Mouse (Mus musculus): Measurements from ENCODE around the gene Sbk3. TPM values are rescaled to one million over a fixed set of nuclear protein-coding genes. Genes with fewer than 3 reads are reported as not detected.
A peak's percentile ranks its signal among the peaks of the same experiment; 100 is the strongest.
"Not testable (repeated sequence)": the region's sequence is repeated elsewhere in the genome, so short reads cannot be mapped to it uniquely, and the experiment has no call there.

Gene Sbk3
- not detected in 2 replicates for total RNA-seq (2012; rRNA removed)

DNA sequence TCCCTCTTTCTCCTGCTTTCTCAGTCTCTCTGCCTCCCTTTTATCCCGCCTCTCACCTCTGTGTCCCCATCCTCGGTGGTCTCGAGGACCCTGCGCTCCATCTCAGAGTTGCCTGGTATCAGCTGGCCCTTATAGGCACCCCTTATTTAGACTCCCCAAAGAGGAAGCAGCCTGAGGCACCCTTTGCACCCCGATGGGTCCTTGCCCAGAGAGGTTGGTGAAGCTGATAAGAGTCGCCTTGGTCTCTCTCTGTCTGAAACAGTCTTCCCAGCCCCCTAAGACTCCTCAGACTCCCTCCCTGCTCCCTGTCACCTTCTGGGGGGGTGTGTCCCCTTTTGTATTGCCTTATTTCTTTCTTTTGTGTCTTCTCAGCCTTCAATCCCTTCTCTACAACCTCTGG is at the start of gene Sbk3:
Gene Sbk3, minus strand, starts transcription at position 101 of the 400 bp plus-strand sequence.
- Histone ChIP-seq H3K9me3 (ENCODE audit: control insufficient read depth, insufficient read depth, low read depth, low read length) (no peaks in the 10 kb centered on the region), H3K36me3 (ENCODE audit: control insufficient read depth, insufficient read depth, low read length, poor library complexity, severe bottlenecking) (no peaks in the 10 kb centered on the region), H3K9ac (ENCODE audit: insufficient read depth, low read depth, low read length, poor library complexity, severe bottlenecking) (no peak within 1 kb of the TSS), H3K4me3 (ENCODE audit: insufficient read depth in 1 of 2, low read depth in 1 of 2, low read length in 2 of 2, poor library complexity in 1 of 2, severe bottlenecking in 1 of 2) (no peak within 1 kb of the TSS), H3K27ac (ENCODE audit: insufficient read depth, low read depth, low read length, poor library complexity, severe bottlenecking) (no peak within 1 kb of the TSS), H3K4me1 (ENCODE audit: control insufficient read depth in 2 of 2, insufficient read depth in 2 of 2, low read length in 2 of 2, poor library complexity in 1 of 2) (no peaks in the 10 kb centered on the region)
- TF ChIP-seq MAFK (IDR thresholded peaks at IDR 0.05; ENCODE audit: insufficient read depth, low read depth, low read length) (no peak), ZNF384 (IDR thresholded peaks at IDR 0.05; ENCODE audit: low read depth, low read length) (no peak), CHD2 (IDR thresholded peaks at IDR 0.05; ENCODE audit: low read depth, low read length) (no peak), ZC3H11A (IDR thresholded peaks at IDR 0.05; ENCODE audit: borderline replicate concordance, low read depth, low read length) (no peak), HCFC1 (IDR thresholded peaks at IDR 0.05; ENCODE audit: borderline replicate concordance, insufficient read depth, low read length) (no peak)
- in situ Hi-C loops (cut with MboI; ENCODE audit: low sequenced_read_pairs in 2 of 2, unreplicated experiment in 2 of 2): no loop called here
- no peak for DNase-seq (ENCODE audit: low read depth, low spot score)

DNA sequence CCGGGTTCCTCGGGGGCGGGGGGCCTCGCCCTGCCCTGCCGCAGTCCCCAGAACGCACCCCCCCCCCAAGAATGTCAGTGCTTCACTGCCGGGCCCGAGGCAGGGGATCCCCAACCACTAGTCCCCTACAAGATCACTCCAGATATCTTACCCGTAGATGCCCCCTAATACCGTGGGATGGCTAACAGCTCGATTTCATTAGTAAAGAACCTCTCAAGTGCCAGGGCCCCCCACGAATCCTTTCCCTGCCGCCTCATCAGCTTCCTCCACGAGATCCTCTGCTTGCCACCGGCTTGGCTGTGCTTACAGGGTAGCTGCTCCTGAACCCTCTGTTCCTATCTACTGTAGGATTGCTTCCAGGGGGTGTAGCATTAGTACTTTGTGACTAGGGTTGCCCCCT is 49.7 kb upstream of the Sbk3 start:
- Histone ChIP-seq H3K36me3 (ENCODE audit: control insufficient read depth, insufficient read depth, low read length, poor library complexity, severe bottlenecking) (peaks cover 16% of the 10 kb centered on the region; the same call in 1 of the 2 replicates), H3K9ac (ENCODE audit: insufficient read depth, low read depth, low read length, poor library complexity, severe bottlenecking) (peak overlapping the region; percentile 95), H3K4me1 (ENCODE audit: control insufficient read depth in 2 of 2, insufficient read depth in 2 of 2, low read length in 2 of 2, poor library complexity in 1 of 2) (peaks cover 4 to 16% of the 10 kb centered on the region in 2 experiments; a peak in 3 of 4 replicates), H3K27ac (ENCODE audit: insufficient read depth, low read depth, low read length, poor library complexity, severe bottlenecking) (peak overlapping the region; percentile 94), H3K4me3 (ENCODE audit: insufficient read depth in 1 of 2, low read depth in 1 of 2, low read length in 2 of 2, poor library complexity in 1 of 2, severe bottlenecking in 1 of 2) (peak overlapping the region; percentile 59 to 97), H3K9me3 (ENCODE audit: control insufficient read depth, insufficient read depth, low read depth, low read length) (no peaks in the 10 kb centered on the region)
- in situ Hi-C loops (cut with MboI; ENCODE audit: low sequenced_read_pairs in 2 of 2, unreplicated experiment in 2 of 2): no loop called here
- DNase-seq (ENCODE audit: low read depth, low spot score): no peak
- TF ChIP-seq ZNF384 (IDR thresholded peaks at IDR 0.05; ENCODE audit: low read depth, low read length) (no peak), HCFC1 (IDR thresholded peaks at IDR 0.05; ENCODE audit: borderline replicate concordance, insufficient read depth, low read length) (no peak), MAFK (IDR thresholded peaks at IDR 0.05; ENCODE audit: insufficient read depth, low read depth, low read length) (no peak), CHD2 (IDR thresholded peaks at IDR 0.05; ENCODE audit: low read depth, low read length) (no peak), ZC3H11A (IDR thresholded peaks at IDR 0.05; ENCODE audit: borderline replicate concordance, low read depth, low read length) (no peak)

DNA sequence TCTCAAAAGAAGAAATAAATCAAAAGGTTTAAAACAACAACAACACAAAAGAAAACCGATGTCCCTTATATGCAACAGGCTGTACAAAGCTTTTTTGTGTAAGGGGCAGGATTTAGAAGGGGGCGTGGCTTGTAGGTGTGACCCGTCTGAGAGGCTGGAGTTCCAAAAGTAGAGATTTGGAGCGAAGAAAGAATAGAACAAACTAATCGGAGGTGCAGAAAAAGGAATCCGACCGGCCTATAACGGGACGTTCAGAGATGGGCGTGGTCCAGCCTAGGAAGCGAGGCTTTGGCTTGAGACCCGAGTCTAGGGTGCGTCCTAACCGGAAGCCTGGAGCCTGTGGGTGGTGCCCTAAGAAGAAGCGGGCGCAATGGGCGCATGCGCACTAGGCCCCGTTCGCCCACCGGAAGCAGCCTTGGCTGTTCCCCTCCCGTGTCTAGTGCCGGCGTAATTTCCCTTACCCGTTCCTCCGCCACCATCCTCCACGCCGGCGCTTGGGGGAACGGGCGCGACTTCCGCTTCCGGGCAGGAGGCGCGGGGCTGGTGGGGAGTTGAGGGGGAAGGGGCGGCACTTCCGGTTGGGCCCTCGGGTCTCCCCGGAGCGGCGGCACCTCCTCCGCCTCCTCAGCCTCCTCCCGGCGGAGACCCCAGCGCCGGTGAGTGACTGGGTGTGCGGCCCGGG is 49.2 kb upstream of the Sbk3 start, which contains the start of the genes Zfp865 and Ccdc106:
Gene Zfp865, plus strand, starts transcription at position 377 of the 682 bp plus-strand sequence.
Gene Ccdc106, plus strand, starts transcription at position 554 of the 682 bp plus-strand sequence.
- H3K9me3 ChIP-seq (ENCODE audit: control insufficient read depth, insufficient read depth, low read depth, low read length): no peaks in the 10 kb centered on the region
- TF ChIP-seq ZC3H11A (IDR thresholded peaks at IDR 0.05; ENCODE audit: borderline replicate concordance, low read depth, low read length) (no peak), HCFC1 (IDR thresholded peaks at IDR 0.05; ENCODE audit: borderline replicate concordance, insufficient read depth, low read length) (0 out of 2 replicates have a peak, but pooled peaks have one; percentile 65)
- H3K4me1 ChIP-seq (ENCODE audit: control insufficient read depth in 2 of 2, insufficient read depth in 2 of 2, low read length in 2 of 2, poor library complexity in 1 of 2): peaks cover 4 to 16% of the 10 kb centered on the region in 2 experiments; a peak in 3 of 4 replicates
- H3K9ac ChIP-seq (ENCODE audit: insufficient read depth, low read depth, low read length, poor library complexity, severe bottlenecking): peak within 1 kb of the TSS; percentile 95
- DNase-seq (ENCODE audit: low read depth, low spot score): peak; percentile 98
- in situ Hi-C loops (cut with MboI; ENCODE audit: low sequenced_read_pairs in 2 of 2, unreplicated experiment in 2 of 2): no loop called here
- H3K4me3 ChIP-seq (ENCODE audit: insufficient read depth in 1 of 2, low read depth in 1 of 2, low read length in 2 of 2, poor library complexity in 1 of 2, severe bottlenecking in 1 of 2): peak within 1 kb of the TSS; percentile 59 to 97
- peak within 1 kb of the TSS; percentile 94 for H3K27ac ChIP-seq (ENCODE audit: insufficient read depth, low read depth, low read length, poor library complexity, severe bottlenecking)
- H3K36me3 ChIP-seq (ENCODE audit: control insufficient read depth, insufficient read depth, low read length, poor library complexity, severe bottlenecking): peaks cover 16% of the 10 kb centered on the region; the same call in 1 of the 2 replicates

DNA sequence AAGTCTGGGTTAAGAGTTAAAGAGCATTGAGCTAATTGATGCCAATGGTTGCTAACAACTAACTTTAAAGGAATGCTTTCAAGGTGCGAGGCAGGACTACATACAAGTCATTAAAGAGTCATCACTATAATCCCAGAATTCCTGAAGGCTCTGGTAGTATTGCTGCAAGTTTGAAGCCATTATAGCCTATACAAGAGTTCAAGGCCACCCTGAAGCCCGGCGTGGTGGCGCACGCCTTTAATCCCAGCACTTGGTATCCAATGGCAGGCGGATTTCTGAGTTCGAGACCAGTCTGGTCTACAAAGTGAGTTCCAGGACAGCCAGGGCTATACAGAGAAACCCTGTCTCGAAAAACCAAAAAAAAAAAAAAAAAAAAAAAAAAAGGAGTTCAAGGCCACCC is 48.6 kb upstream of the Sbk3 start:
- H3K27ac ChIP-seq (ENCODE audit: insufficient read depth, low read depth, low read length, poor library complexity, severe bottlenecking): peak overlapping the region; percentile 94; the same call in 1 of the 2 replicates
- DNase-seq (ENCODE audit: low read depth, low spot score); in situ Hi-C loops (cut with MboI; ENCODE audit: low sequenced_read_pairs in 2 of 2, unreplicated experiment in 2 of 2); H3K9me3 ChIP-seq (ENCODE audit: control insufficient read depth, insufficient read depth, low read depth, low read length): not testable (repeated sequence)
- peak overlapping the region; percentile 39; the same call in 1 of the 2 replicates for H3K9ac ChIP-seq (ENCODE audit: insufficient read depth, low read depth, low read length, poor library complexity, severe bottlenecking)
- peak overlapping the region; percentile 59 to 97 for H3K4me3 ChIP-seq (ENCODE audit: insufficient read depth in 1 of 2, low read depth in 1 of 2, low read length in 2 of 2, poor library complexity in 1 of 2, severe bottlenecking in 1 of 2)
- H3K36me3 ChIP-seq (ENCODE audit: control insufficient read depth, insufficient read depth, low read length, poor library complexity, severe bottlenecking): peaks cover 13% of the 10 kb centered on the region; the same call in 1 of the 2 replicates
- H3K4me1 ChIP-seq (ENCODE audit: control insufficient read depth in 2 of 2, insufficient read depth in 2 of 2, low read length in 2 of 2, poor library complexity in 1 of 2): peaks cover 4 to 15% of the 10 kb centered on the region in 2 experiments; a peak in 3 of 4 replicates

Measured in ES-E14 (cell line).